ENCODE assay signal across 9 mouse cellular contexts in genomic region chr9:110070358-110070757, GRCm38 (mm10). TPM values are rescaled to one million over a fixed set of nuclear protein-coding genes. Genes with fewer than 3 reads are reported as not detected.
DNase-seq lines count a peak whose midpoint lies in the region; ATAC-seq and TF ChIP-seq lines count a peak whose summit lies in the region.
"Had no signal": no experiment of that assay in that cellular context is flagged by ENCODE, and none has a peak within 500 bp of the region (broad histone marks: within the 10 kb centered on the region; RNA-seq: fewer than 3 reads in every experiment).

No protein-coding gene starts in this region.

- no peaks in the 10 kb centered on the region for H3K9me3 ChIP-seq in lung, postnatal 0 days (ENCODE audit: low read length)
- H3K9me3 ChIP-seq: lung, embryonic 15.5 days had no signal

- no peak for TF ChIP-seq CTCF in lung, postnatal 0 days (IDR thresholded peaks at IDR 0.05)

- H3K9ac ChIP-seq in lung, postnatal 0 days (replicated peaks; ENCODE audit: low read depth), result no peak overlapping the region
- H3K9ac ChIP-seq: lung, embryonic 15.5 days had no signal

- H3K4me3 ChIP-seq in lung, postnatal 0 days (ENCODE audit: low read depth, low read length), result no peak overlapping the region
- H3K4me3 ChIP-seq: lung, embryonic 15.5 days had no signal

- no peak overlapping the region for H3K27ac ChIP-seq in lung, postnatal 0 days (ENCODE audit: low read length)
- H3K27ac ChIP-seq: lung, embryonic 15.5 days had no signal

- peak; percentile 62 for ATAC-seq in lung, postnatal 0 days

- no peaks in the 10 kb centered on the region for H3K4me1 ChIP-seq in lung, postnatal 0 days (ENCODE audit: insufficient read depth, low read depth, low read length)

- no peaks in the 10 kb centered on the region for H3K27me3 ChIP-seq in lung, postnatal 0 days (replicated peaks; ENCODE audit: insufficient read depth, low read length)
- H3K27me3 ChIP-seq: lung, embryonic 15.5 days had no signal

- H3K36me3 ChIP-seq in lung, postnatal 0 days (ENCODE audit: insufficient read depth, low read length), result peaks cover 8% of the 10 kb centered on the region

- no peak for TF ChIP-seq EP300 in lung, postnatal 0 days (IDR thresholded peaks at IDR 0.05)

- 56% methylated on average over 9 of the region's 9 CpGs for WGBS in lung, postnatal 0 days

- H3K4me2 ChIP-seq in lung, postnatal 0 days (replicated peaks; ENCODE audit: low read depth, low read length), result no peak overlapping the region
- H3K4me2 ChIP-seq: lung, embryonic 15.5 days had no signal

- DNase-seq in lung, postnatal 0 days (ENCODE audit: low spot score), result peak; percentile 11
- DNase-seq in lung, postnatal 25 days (ENCODE audit: low spot score), result no peak
- DNase-seq in cerebellum, adult 11-12 months, result peak; percentile 82
- peak; percentile 71 for DNase-seq in heart, adult 8-10 months (ENCODE audit: low spot score)
- peak; percentile 49 for DNase-seq in lung, postnatal 36 days
- DNase-seq in embryo, embryonic 10 days (ENCODE audit: low spot score), result no peak
- DNase-seq in thymus, postnatal 25 days, result no peak
- DNase-seq in spleen, postnatal 10 days (ENCODE audit: low spot score in 2 of 2), result no peak

RNA-seq across cellular contexts. Expression of gene Smarcc1, which starts 47.1 kb away (rescaled TPM):
- 26.4 and 29.2 TPM in 2 replicates for polyA plus RNA-seq in lung, postnatal 0 days (2015; fragmentation: Nextera tagmentation; extraction: Ambion mirVana)
- 10 to 100 TPM; 24.9 to 28.4 (median 26.8) TPM for total RNA-seq in heart, adult 8-10 months (2022)

RNA-seq across cellular contexts. Expression of gene Dhx30, which starts 47.3 kb away (rescaled TPM):
- 51.7 and 56.7 TPM in 2 replicates for polyA plus RNA-seq in lung, postnatal 0 days (2015; fragmentation: Nextera tagmentation; extraction: Ambion mirVana)
- 10 to 100 TPM; 56.4 to 62.2 (median 58.2) TPM for total RNA-seq in heart, adult 8-10 months (2022)

Comparison
In these comparisons a context has a peak if more than half of its experiments do, and no peak if none do; other contexts are left out.
1. DNase-seq: peak in lung, postnatal 0 days (single experiment), cerebellum, adult 11-12 months (single experiment), heart, adult 8-10 months (single experiment) and lung, postnatal 36 days (single experiment); none in lung, postnatal 25 days (single experiment), embryo, embryonic 10 days (single experiment), thymus, postnatal 25 days (single experiment) and spleen, postnatal 10 days (0 of 2).